Mouse (Mus musculus) adipocyte (in vitro differentiated cells): ENCODE measurements around the gene Ccdc93.

Source experiments
- DNase-seq: peaks from one replicate; pipeline ENCODE4 v3.0.0-alpha.2; 2016; ENCODE audit warnings: low spot score

Gene Ccdc93

GRCm38 (mm10) chr1:121527061-121527460 lies 96.2 kb downstream of the Ccdc93 start:
- no peak for DNase-seq

- DNase-seq = no peak
These were observed 97.0 kb downstream of the Ccdc93 start for GRCm38 (mm10) chr1:121527600-121528398.

- DNase-seq = no peak
These were observed 97.5 kb downstream of the Ccdc93 start, which contains the start of gene Htr5b for GRCm38 (mm10) chr1:121528399-121528720. Htr5b (minus strand) TSS chr1:121528465.

GRCm38 (mm10) chr1:121529286-121529685 lies 98.4 kb downstream of the Ccdc93 start:
- DNase-seq = no peak

GRCm38 (mm10) chr1:121531439-121531838 lies 100.6 kb downstream of the Ccdc93 start:
- no peak for DNase-seq

- DNase-seq = no peak
These were observed 109.5 kb downstream of the Ccdc93 start for GRCm38 (mm10) chr1:121540361-121540760.

- DNase-seq = no peak
These were observed 116.0 kb downstream of the Ccdc93 start for GRCm38 (mm10) chr1:121546844-121547243.

GRCm38 (mm10) chr1:121548667-121549066 lies 117.8 kb downstream of the Ccdc93 start:
- no peak for DNase-seq

- no peak for DNase-seq
These were observed 118.6 kb downstream of the Ccdc93 start for GRCm38 (mm10) chr1:121549456-121549855.

GRCm38 (mm10) chr1:121550801-121551456 lies 120.1 kb downstream of the Ccdc93 start:
- DNase-seq = no peak

GRCm38 (mm10) chr1:121551457-121551835 lies 120.6 kb downstream of the Ccdc93 start:
- no peak for DNase-seq
